Mouse (Mus musculus) adrenal gland, postnatal 4 days (tissue): Measurements from ENCODE around the gene Abhd12b. TPM values are rescaled to one million over a fixed set of nuclear protein-coding genes. Genes with fewer than 3 reads are reported as not detected.
"Not testable (repeated sequence)": the region's sequence is repeated elsewhere in the genome, so short reads cannot be mapped to it uniquely, and the experiment has no call there.

Source experiments
- DNase-seq, 2 experiments: peaks; one replicate each; pipeline ENCODE4 v3.0.0; 2021 to 2022; ENCODE audit warnings: low spot score in 2 of 2, mixed read lengths in 2 of 2
- total RNA-seq, 2 experiments: library from RNA; stranded (reverse); gene quantifications; 2 replicates each; pipeline ENCODE4 v1.2.3; 2021

Gene Abhd12b
- total RNA-seq, 2 experiments from 2014 or later, result not detected

- DNase-seq, result no peak
Measured at GRCm38 (mm10) chr12:70137626-70138025, 16.3 kb upstream of the Abhd12b start.

DNA sequence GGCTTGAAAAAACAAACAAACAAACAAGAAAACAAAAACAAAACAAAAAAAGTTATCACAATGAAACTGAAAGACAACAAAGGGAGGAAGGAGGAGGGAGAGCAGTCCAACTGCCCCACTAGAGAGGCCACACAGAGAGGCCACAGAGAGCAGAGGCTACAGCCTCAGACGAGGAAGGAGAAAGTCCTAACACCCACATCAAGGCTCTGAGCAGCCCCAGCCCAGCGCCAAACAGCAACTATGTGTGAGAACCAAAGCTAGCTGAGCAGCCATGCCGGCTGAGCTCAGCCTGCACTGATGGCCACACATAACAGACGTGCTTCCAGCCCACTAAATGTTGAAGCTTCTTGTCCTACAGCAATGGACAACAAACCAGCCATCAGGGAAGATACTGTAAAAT, 14.1 kb upstream of the Abhd12b start:
- DNase-seq, result no peak

DNA sequence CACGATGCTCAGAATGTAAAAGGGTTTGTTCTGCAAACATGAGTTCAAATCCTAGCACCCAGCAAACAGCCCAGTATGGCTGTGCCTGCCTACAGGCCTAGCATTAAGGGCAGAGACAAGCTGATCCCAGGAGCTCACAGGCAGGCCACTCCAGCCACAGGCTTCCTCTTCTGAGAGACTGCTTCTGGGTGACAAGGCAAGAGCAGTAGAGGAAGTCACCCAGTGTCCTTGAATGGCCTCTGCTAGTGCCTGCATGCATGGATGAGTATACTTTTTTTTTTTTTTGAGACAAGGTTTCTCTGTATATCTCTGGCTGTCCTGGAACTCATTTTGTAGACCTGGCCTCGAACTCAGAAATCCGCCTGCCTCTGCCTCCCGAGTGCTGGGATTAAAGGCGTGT, 13.4 kb upstream of the Abhd12b start:
- no peak for DNase-seq

- DNase-seq, result no peak
Measured at GRCm38 (mm10) chr12:70140993-70141576, 12.9 kb upstream of the Abhd12b start.

DNA sequence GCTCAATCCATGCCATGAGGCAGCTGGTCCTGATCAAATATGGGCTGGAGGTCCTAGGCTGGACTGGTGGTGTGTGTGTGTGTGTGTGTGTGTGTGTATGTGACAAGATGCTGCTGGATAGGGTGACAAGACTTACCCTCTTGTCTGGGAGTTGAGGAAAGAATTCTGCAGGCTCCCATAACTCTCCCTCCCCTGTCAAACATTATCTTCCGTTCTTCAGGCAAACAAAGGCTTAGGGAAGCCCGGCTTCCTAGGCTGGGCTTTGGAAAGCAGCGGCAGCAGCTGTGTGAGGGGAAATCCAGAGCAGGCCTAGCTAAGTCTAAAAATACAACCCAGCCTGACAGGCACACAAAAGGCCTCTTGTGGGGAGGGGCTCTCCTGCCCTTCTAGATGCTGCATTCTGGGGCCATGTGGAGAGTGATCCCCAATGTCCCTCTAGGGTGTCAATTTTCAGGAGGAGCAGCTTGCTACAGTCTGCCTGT, 9.8 kb upstream of the Abhd12b start:
- DNase-seq, result not testable (repeated sequence)

- no peak for DNase-seq
Measured at GRCm38 (mm10) chr12:70144637-70145448, 9.1 kb upstream of the Abhd12b start.

- DNase-seq, result no peak
Measured at GRCm38 (mm10) chr12:70145586-70145985, 8.4 kb upstream of the Abhd12b start.

GRCm38 (mm10) chr12:70147986-70148630, 5.8 kb upstream of the Abhd12b start:
- DNase-seq, result no peak

GRCm38 (mm10) chr12:70148631-70149265, 5.2 kb upstream of the Abhd12b start:
- DNase-seq, result no peak

DNA sequence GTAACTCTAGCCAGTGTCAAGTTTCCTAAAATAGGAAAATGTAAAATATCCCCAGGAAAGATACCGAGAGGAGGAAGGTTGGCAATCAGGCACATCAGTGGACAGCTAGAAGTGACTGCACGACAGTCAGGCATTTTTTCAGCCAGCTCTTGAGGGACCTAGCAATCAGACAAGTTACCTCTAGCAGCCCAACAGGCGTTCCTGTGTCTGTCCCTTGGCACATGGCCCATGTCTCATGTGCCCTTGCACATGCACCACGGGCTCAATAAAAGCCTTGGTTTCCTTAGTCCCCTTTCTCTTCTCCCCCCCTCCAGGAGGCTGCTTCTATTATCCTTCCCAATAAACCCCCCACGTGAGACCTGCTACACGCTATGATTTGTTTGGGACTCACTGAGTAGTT, 2.3 kb downstream of the Abhd12b start:
- no peak for DNase-seq

- no peak for DNase-seq
Measured at GRCm38 (mm10) chr12:70157292-70158066, 3.5 kb downstream of the Abhd12b start.

GRCm38 (mm10) chr12:70161057-70161456, 7.1 kb downstream of the Abhd12b start:
- DNase-seq, result no peak

GRCm38 (mm10) chr12:70164741-70165140, 10.8 kb downstream of the Abhd12b start:
- DNase-seq, result no peak

- DNase-seq, result no peak
Measured at GRCm38 (mm10) chr12:70167950-70168349, 14.0 kb downstream of the Abhd12b start.

- DNase-seq, result no peak
Measured at GRCm38 (mm10) chr12:70169969-70170368, 16.0 kb downstream of the Abhd12b start.

DNA sequence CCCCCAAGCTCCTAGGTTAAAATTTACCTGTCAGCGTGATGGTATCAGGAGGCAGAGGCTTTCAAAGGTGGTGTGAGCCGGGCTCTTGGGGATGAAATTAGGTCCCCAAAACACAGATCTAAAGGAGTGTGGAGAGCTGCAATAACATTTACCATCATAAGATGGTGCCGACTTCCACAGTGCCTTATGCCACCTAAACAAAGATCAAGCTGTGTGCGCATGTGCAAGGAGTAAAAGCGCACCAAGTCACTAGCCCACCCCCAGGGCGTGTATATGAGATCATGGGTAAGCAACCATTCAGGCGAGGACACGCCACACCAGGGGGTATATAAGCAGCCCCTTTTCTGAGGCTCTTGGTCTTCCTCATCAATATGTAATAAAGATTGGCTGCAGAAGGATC, 29.6 kb downstream of the Abhd12b start:
- not testable (repeated sequence) for DNase-seq

DNA sequence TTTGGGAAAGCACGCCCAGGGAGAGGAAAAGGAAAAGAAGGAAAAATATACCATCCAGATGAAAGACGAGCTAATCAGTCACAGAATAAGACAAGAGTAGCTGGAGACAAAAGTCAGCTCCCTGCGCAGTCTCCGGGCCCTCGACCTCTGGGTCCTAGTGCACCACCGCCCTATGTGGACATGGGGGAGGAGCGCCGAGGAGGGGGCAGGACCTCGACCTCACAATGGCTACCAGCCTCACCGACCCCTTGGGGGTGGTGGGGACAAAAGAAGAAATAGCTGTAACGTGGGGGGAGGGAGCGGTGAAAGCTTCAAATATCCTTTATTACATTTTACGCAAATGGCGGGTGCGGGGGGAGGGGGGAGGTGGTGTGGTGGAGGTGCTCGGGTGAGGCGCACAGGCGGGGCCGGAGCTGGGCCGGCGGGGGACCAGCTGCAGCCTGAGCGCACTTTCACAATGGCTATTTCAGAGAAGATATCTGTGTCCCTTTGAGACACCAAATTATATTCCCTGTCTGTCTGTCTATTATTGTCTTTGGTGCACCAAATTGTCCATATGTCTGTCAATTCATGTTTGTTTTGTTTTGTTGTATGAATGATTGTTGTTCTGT, 30.3 kb downstream of the Abhd12b start:
- DNase-seq, result no peak

GRCm38 (mm10) chr12:70192267-70192727, 38.4 kb downstream of the Abhd12b start:
- DNase-seq, result no peak

DNA sequence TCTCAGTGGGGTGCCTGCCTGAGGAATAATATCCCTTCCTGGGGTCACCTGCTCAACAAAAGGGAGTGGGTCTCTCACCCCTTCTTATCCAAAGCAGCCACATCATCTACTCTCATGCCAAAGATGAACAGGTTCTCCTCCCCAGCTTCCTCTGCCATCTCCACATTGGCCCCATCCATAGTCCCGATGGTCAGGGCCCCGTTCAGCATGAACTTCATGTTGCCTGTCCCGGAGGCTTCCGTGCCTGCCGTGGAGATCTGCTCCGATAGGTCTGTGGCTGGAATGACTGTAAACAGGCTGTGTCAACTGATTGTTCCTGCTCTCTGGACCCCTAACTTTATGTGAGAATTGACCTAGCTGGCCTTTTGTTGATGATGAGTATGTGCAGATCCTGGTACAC, 41.5 kb downstream of the Abhd12b start:
- no peak for DNase-seq

DNA sequence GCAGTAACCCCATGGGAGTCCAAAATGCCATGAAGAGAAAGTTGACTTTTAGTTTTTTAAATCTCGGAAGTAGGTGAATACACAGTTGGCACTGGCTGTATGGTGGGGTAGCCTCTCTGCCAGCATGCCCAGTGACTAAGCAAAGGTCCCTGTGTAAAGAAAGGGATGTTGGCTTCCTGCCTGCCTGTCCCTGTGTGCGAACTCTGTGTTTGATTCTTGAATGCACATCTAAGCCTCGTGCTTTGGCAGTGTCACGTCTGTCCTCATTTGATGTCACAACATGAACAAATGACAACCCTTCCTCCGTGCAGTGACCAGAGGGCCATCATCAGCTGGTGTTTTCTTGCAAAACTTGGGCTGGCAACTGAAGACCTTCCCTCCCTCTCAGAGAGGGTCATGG, 42.4 kb downstream of the Abhd12b start:
- no peak for DNase-seq
